ENCODE assay signal across 10 mouse cellular contexts in the genomic region with DNA sequence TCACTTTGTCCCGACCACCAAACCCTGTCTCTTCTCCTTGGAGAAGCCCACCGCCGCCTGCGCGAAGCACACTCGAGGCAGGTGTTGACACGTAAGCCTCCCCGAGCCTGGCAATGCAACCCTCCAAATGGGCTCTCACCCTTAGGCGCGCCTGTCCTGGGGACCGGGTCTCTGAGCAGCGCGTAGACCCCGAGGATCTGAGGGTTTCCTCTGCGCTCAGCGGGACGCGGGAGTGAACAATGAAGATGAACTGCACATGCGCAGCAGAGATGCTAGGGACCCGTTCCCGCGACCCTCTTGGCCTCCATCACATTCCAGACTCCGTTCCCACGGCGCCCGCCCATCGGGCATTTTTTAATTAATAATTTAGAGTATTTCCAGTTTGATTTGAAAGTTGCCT. TPM values are rescaled to one million over a fixed set of nuclear protein-coding genes. Genes with fewer than 3 reads are reported as not detected.
DNase-seq lines count a peak whose midpoint lies in the region; ATAC-seq and TF ChIP-seq lines count a peak whose summit lies in the region.
"Had no signal": no experiment of that assay in that cellular context is flagged by ENCODE, and none has a peak within 500 bp of the region (broad histone marks: within the 10 kb centered on the region; RNA-seq: fewer than 3 reads in every experiment).

A gene (minus strand): TSS at position 234 of the 400 bp plus-strand sequence.

- peaks cover 8% of the 10 kb centered on the region; the same call in 1 of the 2 replicates for H3K4me1 ChIP-seq in lung, postnatal 0 days (ENCODE audit: insufficient read depth, low read depth, low read length)
- H3K4me1 ChIP-seq in forebrain, embryonic 12.5 days, result peaks cover 41% of the 10 kb centered on the region
- peaks cover 10% of the 10 kb centered on the region for H3K4me1 ChIP-seq in liver, embryonic 13.5 days (replicated peaks)
- peaks cover 7% of the 10 kb centered on the region for H3K4me1 ChIP-seq in stomach, embryonic 16.5 days (ENCODE audit: control insufficient read depth, insufficient read depth, low read length)

- H3K27me3 ChIP-seq in lung, postnatal 0 days (replicated peaks; ENCODE audit: insufficient read depth, low read length), result 0 out of 2 replicates have a peak, but pooled peaks cover 3% of the 10 kb centered on the region
- peaks cover 16% of the 10 kb centered on the region for H3K27me3 ChIP-seq in forebrain, embryonic 12.5 days
- peaks cover 34% of the 10 kb centered on the region for H3K27me3 ChIP-seq in liver, embryonic 13.5 days
- peaks cover 16% of the 10 kb centered on the region for H3K27me3 ChIP-seq in stomach, embryonic 16.5 days (ENCODE audit: control insufficient read depth, insufficient read depth, low read length)

- TF ChIP-seq CTCF in lung, postnatal 0 days (IDR thresholded peaks at IDR 0.05), result no peak

- TF ChIP-seq EP300 in lung, postnatal 0 days (IDR thresholded peaks at IDR 0.05), result no peak

- no peak for DNase-seq in lung, postnatal 0 days (ENCODE audit: low spot score)
- no peak for DNase-seq in lung, postnatal 14 days
- no peak for DNase-seq in liver, embryonic 13.5 days
- no peak for DNase-seq in adrenal gland, adult 18-20 months (ENCODE audit: low spot score in 2 of 2)
- no peak for DNase-seq in left cerebral cortex, adult 11 months (ENCODE audit: low spot score)
- DNase-seq in cerebellum, postnatal 36 days, result no peak

- H3K4me2 ChIP-seq in lung, postnatal 0 days (replicated peaks; ENCODE audit: low read depth, low read length), result peak within 1 kb of the TSS; percentile 34
- H3K4me2 ChIP-seq in forebrain, embryonic 12.5 days, result peak within 1 kb of the TSS; percentile 84
- H3K4me2 ChIP-seq in liver, embryonic 13.5 days, result peak within 1 kb of the TSS; percentile 35
- peak within 1 kb of the TSS; percentile 48 for H3K4me2 ChIP-seq in stomach, embryonic 16.5 days (ENCODE audit: low read depth, low read length)

- no peak within 1 kb of the TSS for H3K27ac ChIP-seq in lung, postnatal 0 days (ENCODE audit: low read length)
- peak within 1 kb of the TSS; percentile 84 for H3K27ac ChIP-seq in forebrain, embryonic 12.5 days
- no peak within 1 kb of the TSS for H3K27ac ChIP-seq in liver, embryonic 13.5 days
- no peak within 1 kb of the TSS; the same call in 1 of the 2 replicates for H3K27ac ChIP-seq in stomach, embryonic 16.5 days (ENCODE audit: low read length)

- no peak within 1 kb of the TSS for H3K4me3 ChIP-seq in lung, postnatal 0 days (ENCODE audit: low read depth, low read length)
- H3K4me3 ChIP-seq in forebrain, embryonic 12.5 days (replicated peaks), result peak within 1 kb of the TSS; percentile 51
- peak within 1 kb of the TSS; percentile 19 for H3K4me3 ChIP-seq in liver, embryonic 13.5 days (replicated peaks)
- peak within 1 kb of the TSS; percentile 36 for H3K4me3 ChIP-seq in stomach, embryonic 16.5 days (replicated peaks; ENCODE audit: low read length)

- H3K36me3 ChIP-seq in lung, postnatal 0 days (ENCODE audit: insufficient read depth, low read length), result no peaks in the 10 kb centered on the region
- H3K36me3 ChIP-seq in forebrain, embryonic 12.5 days (replicated peaks), result no peaks in the 10 kb centered on the region
- H3K36me3 ChIP-seq in liver, embryonic 13.5 days, result no peaks in the 10 kb centered on the region
- no peaks in the 10 kb centered on the region for H3K36me3 ChIP-seq in stomach, embryonic 16.5 days (ENCODE audit: control insufficient read depth, insufficient read depth, low read length)

- H3K9ac ChIP-seq in lung, postnatal 0 days (replicated peaks; ENCODE audit: low read depth), result no peak within 1 kb of the TSS
- H3K9ac ChIP-seq in forebrain, embryonic 12.5 days, result peak within 1 kb of the TSS; percentile 67
- H3K9ac ChIP-seq in liver, embryonic 13.5 days, result no peak within 1 kb of the TSS
- peak within 1 kb of the TSS; percentile 48 for H3K9ac ChIP-seq in stomach, embryonic 16.5 days (ENCODE audit: low read length)

- under 1% methylated on average over 27 of the region's 27 CpGs for WGBS in lung, postnatal 0 days
- WGBS in forebrain, embryonic 12.5 days, result under 1% methylated on average over 27 of the region's 27 CpGs
- WGBS in liver, embryonic 13.5 days (ENCODE audit: insufficient replicate concordance), result 4% methylated on average over 27 of the region's 27 CpGs
- under 1% methylated on average over 27 of the region's 27 CpGs for WGBS in stomach, embryonic 16.5 days

- ATAC-seq in lung, postnatal 0 days, result no peak
- peak; percentile 78 for ATAC-seq in forebrain, embryonic 12.5 days (ENCODE audit: low FRiP score)
- ATAC-seq in liver, embryonic 13.5 days (ENCODE audit: low read depth), result no peak
- no peak for ATAC-seq in stomach, embryonic 16.5 days (ENCODE audit: insufficient read depth, low FRiP score)

- no peaks in the 10 kb centered on the region for H3K9me3 ChIP-seq in lung, postnatal 0 days (ENCODE audit: low read length)
- H3K9me3 ChIP-seq in forebrain, embryonic 12.5 days, result no peaks in the 10 kb centered on the region
- no peaks in the 10 kb centered on the region for H3K9me3 ChIP-seq in liver, embryonic 13.5 days (replicated peaks)
- no peaks in the 10 kb centered on the region for H3K9me3 ChIP-seq in stomach, embryonic 16.5 days (replicated peaks; ENCODE audit: control insufficient read depth, low read length)

RNA-seq across cellular contexts. Expression of the gene that starts here (rescaled TPM):
- 1.2 and 2.0 TPM in 2 replicates for polyA plus RNA-seq in lung, postnatal 0 days (2015; fragmentation: Nextera tagmentation; extraction: Ambion mirVana)
- polyA plus RNA-seq in forebrain, embryonic 12.5 days (2016; fragmentation: Nextera tagmentation; extraction: Ambion mirVana), result 6.8 and 6.9 TPM in 2 replicates
- polyA plus RNA-seq in liver, embryonic 13.5 days (2015; fragmentation: Nextera tagmentation; extraction: Ambion mirVana), result 0.05 and 0.07 TPM in 2 replicates
- 0.64 and 0.87 TPM in 2 replicates for polyA plus RNA-seq in stomach, embryonic 16.5 days (2015; fragmentation: Nextera tagmentation; extraction: Ambion mirVana)
- not detected for total RNA-seq in adrenal gland, adult 18-20 months (2021)
- total RNA-seq: adrenal gland, postnatal 25 days; hematopoietic stem cell, adult 5-6 weeks had no signal

Comparison
In these comparisons a context has a peak if more than half of its experiments do, and no peak if none do; other contexts are left out.
1. H3K4me2 ChIP-seq: peak in every context shown above with its lines; median percentile 84 in forebrain, embryonic 12.5 days; 48 in stomach, embryonic 16.5 days; 35 in liver, embryonic 13.5 days; 34 in lung, postnatal 0 days.
2. H3K9ac ChIP-seq: peak in forebrain, embryonic 12.5 days (single experiment) and stomach, embryonic 16.5 days (single experiment); none in lung, postnatal 0 days (single experiment) and liver, embryonic 13.5 days (single experiment).